Mouse (Mus musculus) hindbrain, postnatal 0 days (tissue): ENCODE measurements around the gene Heatr5a. TPM values are rescaled to one million over a fixed set of nuclear protein-coding genes. Genes with fewer than 3 reads are reported as not detected.

ENCODE experiments used
- ATAC-seq: fragments of 200-750 bp; cut with Nextera tagmentation; 2 replicates; pipeline ENCODE4 v1.8.0; 2017; ENCODE audit warnings: mild to moderate bottlenecking, moderate TSS enrichment, moderate library complexity
- DNase-seq: peaks from one replicate; pipeline ENCODE4 v3.0.0-alpha.2; 2015; ENCODE audit warnings: low spot score
- H3K27ac ChIP-seq: fragments of 300-500 bp; sonication (generic); 2 replicates; pipeline ENCODE4 v1.5.1; 2014; ENCODE audit warnings: mild to moderate bottlenecking
- H3K27me3 ChIP-seq: fragments of 300-500 bp; sonication (generic); 2 replicates; pipeline ENCODE4 v1.6.1; 2014; ENCODE audit warnings: low read length, mixed read lengths; ENCODE audit not compliant: insufficient read depth
- H3K36me3 ChIP-seq: fragments of 300-500 bp; sonication (generic); 2 replicates; pipeline ENCODE4 v1.6.1; 2014; ENCODE audit warnings: low read length, mixed read lengths; ENCODE audit not compliant: insufficient read depth
- H3K4me1 ChIP-seq: fragments of 300-500 bp; sonication (generic); 2 replicates; pipeline ENCODE4 v1.6.1; 2014; ENCODE audit warnings: antibody characterized with exemption, low read length, mixed read lengths; ENCODE audit not compliant: insufficient read depth
- H3K4me2 ChIP-seq: fragments of 300-500 bp; sonication (generic); 2 replicates; pipeline ENCODE4 v1.6.1; 2014; ENCODE audit warnings: low read depth, mild to moderate bottlenecking, low read length, moderate library complexity, mixed read lengths
- H3K4me3 ChIP-seq: fragments of 300-500 bp; sonication (generic); 2 replicates; pipeline ENCODE4 v1.5.1; 2014; ENCODE audit warnings: low read length
- H3K9ac ChIP-seq: fragments of 300-500 bp; sonication (generic); replicated peaks from 2 replicates; pipeline ENCODE4 v1.6.1; 2014; ENCODE audit warnings: mild to moderate bottlenecking, low read length, moderate library complexity, mixed read lengths
- H3K9me3 ChIP-seq: fragments of 300-500 bp; sonication (generic); 2 replicates; pipeline ENCODE4 v1.6.1; 2016; ENCODE audit warnings: low read length, mixed read lengths
- CTCF ChIP-seq: IDR thresholded peaks from 2 replicates; pipeline ENCODE4 v1.5.1; 2016; ENCODE audit warnings: antibody characterized with exemption, control low read depth, low read depth
- WGBS: fragments of 180-500 bp; shearing (Covaris S2); extraction: QIAGEN DNeasy Blood & Tissue Kit; methylation state at CpG from one replicate; pipeline ENCODE4 v1.1.7; 2014; 5-methylcytosine and 5-hydroxymethylcytosine counted together
- polyA plus RNA-seq: library from polyadenylated mRNA; unstranded; fragments of >200 nt; fragmentation: Nextera tagmentation; extraction: Ambion mirVana; gene quantifications from 2 replicates; pipeline ENCODE4 v1.2.1, GENCODE M21; 2015
- total RNA-seq: library from RNA; depleted of rRNA; stranded (reverse); fragments of >200 nt; gene quantifications from 2 replicates; pipeline ENCODE4 v1.2.3, GENCODE M21; 2014

Gene Heatr5a
- total and polyA plus RNA-seq, 2 experiments from 2014 or later: 3.2 to 30.8 TPM

DNA sequence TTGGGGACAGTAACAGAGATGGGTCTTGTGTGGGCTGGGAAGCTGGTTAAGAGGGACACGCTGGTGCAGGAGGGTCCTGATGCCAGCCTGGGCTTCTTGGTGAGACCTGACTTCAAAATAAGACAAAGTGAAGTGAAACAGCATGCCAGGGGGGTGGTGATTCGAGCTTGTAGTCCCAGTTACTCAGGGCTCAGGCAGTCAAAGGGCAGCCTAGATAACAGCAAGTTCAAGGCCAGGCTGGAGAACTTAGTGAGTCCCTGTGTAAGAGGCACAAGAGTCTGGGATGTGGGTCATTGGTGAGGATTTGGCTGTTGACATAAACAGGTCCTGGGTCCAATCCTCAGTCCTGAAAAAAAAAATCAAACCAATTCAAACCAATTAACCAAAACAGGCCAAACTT, 53.9 kb downstream of the Heatr5a start:
- Histone ChIP-seq H3K4me2 (no peak overlapping the region), H3K9ac (no peak overlapping the region), H3K27ac (no peak overlapping the region), H3K4me1 (no peaks in the 10 kb centered on the region), H3K4me3 (no peak overlapping the region), H3K27me3 (no peaks in the 10 kb centered on the region), H3K36me3 (peaks cover 20% of the 10 kb centered on the region), H3K9me3 (no peaks in the 10 kb centered on the region)
- no peak for ATAC-seq
- WGBS: 85% methylated on average over 2 of the region's 2 CpGs
- no peak for DNase-seq
- TF ChIP-seq CTCF: no peak

GRCm38 (mm10) chr12:51914903-51915670, 56.0 kb downstream of the Heatr5a start:
- 94% methylated on average over 12 of the region's 12 CpGs for WGBS
- H3K9ac ChIP-seq: no peak overlapping the region
- DNase-seq (no peak), ATAC-seq (no peak)
- H3K4me2 ChIP-seq: no peak overlapping the region
- H3K36me3 ChIP-seq: peaks cover 20% of the 10 kb centered on the region
- no peaks in the 10 kb centered on the region for H3K4me1 ChIP-seq
- no peak for TF ChIP-seq CTCF
- no peak overlapping the region for H3K27ac ChIP-seq
- no peaks in the 10 kb centered on the region for H3K27me3 ChIP-seq
- no peak overlapping the region for H3K4me3 ChIP-seq
- H3K9me3 ChIP-seq: no peaks in the 10 kb centered on the region

DNA sequence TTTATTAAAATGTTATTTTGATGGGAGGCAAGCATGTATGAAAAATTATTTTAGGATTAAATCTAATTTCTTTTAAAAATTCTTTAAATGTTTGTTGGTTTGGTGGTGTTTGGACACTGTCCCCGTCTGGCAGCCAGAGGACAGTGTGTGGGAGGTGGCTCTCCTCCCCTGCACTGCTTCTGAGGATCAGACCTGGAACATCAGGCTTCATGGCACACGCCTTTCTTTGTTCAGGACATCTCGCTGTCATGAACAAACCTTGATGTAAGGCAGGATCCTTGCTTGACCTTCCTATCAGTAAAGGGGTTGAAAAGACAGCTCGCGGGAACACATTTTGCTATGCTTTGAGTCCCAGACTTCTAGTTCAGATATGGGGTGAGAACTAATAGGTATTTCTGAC, 61.9 kb downstream of the Heatr5a start:
- DNase-seq (no peak), ATAC-seq (no peak)
- H3K27me3 ChIP-seq: no peaks in the 10 kb centered on the region
- TF ChIP-seq CTCF: no peak
- no peak overlapping the region for H3K4me3 ChIP-seq
- peaks cover 6% of the 10 kb centered on the region for H3K36me3 ChIP-seq
- no peaks in the 10 kb centered on the region for H3K4me1 ChIP-seq
- WGBS: 91% methylated on average over 5 of the region's 5 CpGs
- no peak overlapping the region for H3K4me2 ChIP-seq
- no peak overlapping the region for H3K27ac ChIP-seq
- no peak overlapping the region for H3K9ac ChIP-seq
- H3K9me3 ChIP-seq: no peaks in the 10 kb centered on the region

- ATAC-seq: no peak
- Histone ChIP-seq H3K4me1 (no peaks in the 10 kb centered on the region), H3K36me3 (no peaks in the 10 kb centered on the region), H3K4me3 (no peak overlapping the region), H3K9ac (no peak overlapping the region), H3K9me3 (no peaks in the 10 kb centered on the region), H3K27ac (no peak overlapping the region), H3K27me3 (no peaks in the 10 kb centered on the region), H3K4me2 (no peak overlapping the region)
- no peak for DNase-seq
- 80% methylated on average over 3 of the region's 3 CpGs for WGBS
- no peak for TF ChIP-seq CTCF
Measured at GRCm38 (mm10) chr12:51907543-51907942, 63.6 kb downstream of the Heatr5a start.

GRCm38 (mm10) chr12:51900551-51900950, 70.6 kb downstream of the Heatr5a start:
- ATAC-seq: peak; percentile 89

GRCm38 (mm10) chr12:51896901-51897300, 74.2 kb downstream of the Heatr5a start:
- Histone ChIP-seq H3K27ac (no peak overlapping the region), H3K36me3 (peaks cover 9% of the 10 kb centered on the region; the same call in 1 of the 2 replicates), H3K27me3 (no peaks in the 10 kb centered on the region), H3K4me1 (no peaks in the 10 kb centered on the region), H3K9ac (no peak overlapping the region), H3K4me2 (no peak overlapping the region), H3K9me3 (no peaks in the 10 kb centered on the region), H3K4me3 (no peak overlapping the region)
- WGBS: 72% methylated on average over 4 of the region's 4 CpGs
- DNase-seq (no peak), ATAC-seq (no peak)
- no peak for TF ChIP-seq CTCF

More at GRCm38 (mm10) chr12:51900551-51900950, 70.6 kb downstream of the Heatr5a start:
- H3K27me3 ChIP-seq: no peaks in the 10 kb centered on the region
- no peak; the same call in 1 of the 2 replicates for TF ChIP-seq CTCF
- H3K27ac ChIP-seq: no peak overlapping the region; the same call in 1 of the 2 replicates
- H3K4me2 ChIP-seq: no peak overlapping the region
- no peaks in the 10 kb centered on the region for H3K4me1 ChIP-seq
- H3K9me3 ChIP-seq: no peaks in the 10 kb centered on the region
- 64% methylated on average over 7 of the region's 7 CpGs for WGBS
- DNase-seq: peak; percentile 55
- H3K36me3 ChIP-seq: peaks cover 9% of the 10 kb centered on the region; the same call in 1 of the 2 replicates
- H3K4me3 ChIP-seq: no peak overlapping the region
- H3K9ac ChIP-seq: no peak overlapping the region

DNA sequence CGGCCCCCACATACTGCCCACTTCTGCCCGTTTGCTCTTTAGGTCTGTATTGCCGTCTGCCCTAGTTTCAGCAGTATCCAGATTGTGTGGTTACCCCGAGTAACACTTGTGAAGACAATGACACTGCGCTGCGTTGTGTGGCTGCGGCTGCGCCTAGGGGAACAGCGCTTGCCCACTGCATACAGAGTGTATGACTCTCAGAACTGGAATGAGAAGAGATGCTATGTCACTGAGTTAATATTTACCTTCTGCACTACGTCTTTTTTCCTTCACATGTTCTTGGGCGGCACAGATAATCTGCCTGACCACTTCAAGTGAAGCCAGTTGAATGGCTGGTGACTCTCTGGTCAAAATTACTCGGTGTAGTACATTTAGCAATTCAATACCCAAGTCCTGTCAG, 82.5 kb downstream of the Heatr5a start:
- 88% methylated on average over 12 of the region's 12 CpGs for WGBS
- peaks cover 16% of the 10 kb centered on the region for H3K36me3 ChIP-seq
- no peaks in the 10 kb centered on the region for H3K4me1 ChIP-seq
- no peak overlapping the region for H3K4me3 ChIP-seq
- DNase-seq: no peak
- no peak overlapping the region for H3K27ac ChIP-seq
- TF ChIP-seq CTCF: no peak
- H3K9ac ChIP-seq: no peak overlapping the region
- H3K9me3 ChIP-seq: no peaks in the 10 kb centered on the region
- H3K27me3 ChIP-seq: no peaks in the 10 kb centered on the region
- H3K4me2 ChIP-seq: no peak overlapping the region
- ATAC-seq: no peak
